Mouse (Mus musculus) thymus, postnatal 0 days (tissue): ENCODE data around the gene Atp6v0a4. TPM values are rescaled to one million over a fixed set of nuclear protein-coding genes. Genes with fewer than 3 reads are reported as not detected.

ENCODE experiments used
- DNase-seq: peaks from one replicate; pipeline ENCODE4 v3.0.0-alpha.2; 2015; ENCODE audit warnings: low spot score
- polyA plus RNA-seq: library from polyadenylated mRNA; unstranded; fragments of >200 nt; fragmentation: Nextera tagmentation; extraction: Ambion mirVana; gene quantifications from 2 replicates; pipeline ENCODE4 v1.2.1, GENCODE M21; 2015

Atp6v0a4 gene
- polyA plus RNA-seq, 1 experiment from 2014 or later, result 0.36 TPM

- DNase-seq, result no peak
Observed at GRCm38 (mm10) chr6:38021406-38021805, 103.0 kb downstream of the Atp6v0a4 start.

GRCm38 (mm10) chr6:38012829-38013228 lies 111.6 kb downstream of the Atp6v0a4 start:
- DNase-seq, result no peak

GRCm38 (mm10) chr6:38007459-38007858 lies 116.9 kb downstream of the Atp6v0a4 start:
- DNase-seq, result peak; percentile 57

Other genes starting within 250 kb of the Atp6v0a4 start
- gene Svopl, start 77.6 kb downstream of the Atp6v0a4 start, polyA plus RNA-seq, result 1.2 TPM in 2 replicates
- gene Tmem213, start 15.3 kb downstream of the Atp6v0a4 start, polyA plus RNA-seq, result 0.31 and 0.42 TPM in 2 replicates
- 0.24 and 0.35 TPM in 2 replicates for gene D630045J12Rik, start 129.4 kb upstream of the Atp6v0a4 start, polyA plus RNA-seq
- gene Zc3hav1l, start 174.7 kb upstream of the Atp6v0a4 start, polyA plus RNA-seq, result 2.5 and 2.7 TPM in 2 replicates
- gene Zc3hav1, start 230.0 kb upstream of the Atp6v0a4 start, polyA plus RNA-seq, result 39.7 and 46.3 TPM in 2 replicates